Mouse (Mus musculus) spleen, postnatal 4 days (tissue): ENCODE measurements around the gene Hal.

Source experiments
- DNase-seq, 2 experiments: peaks; one replicate each; pipeline ENCODE4 v3.0.0; 2022; ENCODE audit warnings: low spot score in 2 of 2

The Hal gene

GRCm38 (mm10) chr10:93567066-93567465, 78.5 kb downstream of the Hal start:
- DNase-seq, result no peak

- DNase-seq, result no peak
Measured at GRCm38 (mm10) chr10:93567841-93568566, 79.4 kb downstream of the Hal start.

GRCm38 (mm10) chr10:93568671-93569070, 80.1 kb downstream of the Hal start:
- DNase-seq, result no peak
